Mouse (Mus musculus) mature B cell (primary cell): Measurements from ENCODE around the gene Slc16a6.

Source experiments
- in situ Hi-C: fragments of 300-500 bp; cut with MboI; formaldehyde crosslinking; loops from 2 replicates; pipeline ENCODE4 v1.14.3; 2019

Gene Slc16a6

DNA sequence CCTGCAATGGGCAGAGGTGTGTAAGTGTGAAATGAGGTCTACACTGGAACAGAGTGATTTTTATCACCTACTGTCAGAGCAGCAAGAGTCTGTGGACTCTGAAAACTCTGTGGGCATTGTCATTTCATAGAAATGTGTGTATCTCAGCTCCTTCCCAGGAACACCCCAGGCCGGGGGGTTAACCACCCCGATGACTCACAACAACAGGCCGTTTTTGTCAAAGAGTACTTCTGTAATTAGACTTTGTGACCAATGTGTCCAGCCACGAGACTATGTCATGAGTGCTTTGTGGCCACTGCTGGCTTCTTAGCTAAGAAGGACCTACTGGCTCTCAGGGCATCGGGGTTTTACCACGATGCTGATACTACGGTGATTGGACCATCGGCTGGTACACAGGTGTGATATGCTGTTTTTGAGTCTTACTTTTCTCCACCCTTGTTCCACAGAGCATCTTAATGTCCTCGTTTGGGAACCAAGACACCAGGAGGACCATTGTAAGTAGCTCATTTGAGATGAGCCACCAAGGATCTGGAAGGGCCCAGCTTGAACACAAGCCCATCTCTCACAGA lies 55.8 kb downstream of the Slc16a6 start:
- in situ Hi-C loops, result no loop called here

DNA sequence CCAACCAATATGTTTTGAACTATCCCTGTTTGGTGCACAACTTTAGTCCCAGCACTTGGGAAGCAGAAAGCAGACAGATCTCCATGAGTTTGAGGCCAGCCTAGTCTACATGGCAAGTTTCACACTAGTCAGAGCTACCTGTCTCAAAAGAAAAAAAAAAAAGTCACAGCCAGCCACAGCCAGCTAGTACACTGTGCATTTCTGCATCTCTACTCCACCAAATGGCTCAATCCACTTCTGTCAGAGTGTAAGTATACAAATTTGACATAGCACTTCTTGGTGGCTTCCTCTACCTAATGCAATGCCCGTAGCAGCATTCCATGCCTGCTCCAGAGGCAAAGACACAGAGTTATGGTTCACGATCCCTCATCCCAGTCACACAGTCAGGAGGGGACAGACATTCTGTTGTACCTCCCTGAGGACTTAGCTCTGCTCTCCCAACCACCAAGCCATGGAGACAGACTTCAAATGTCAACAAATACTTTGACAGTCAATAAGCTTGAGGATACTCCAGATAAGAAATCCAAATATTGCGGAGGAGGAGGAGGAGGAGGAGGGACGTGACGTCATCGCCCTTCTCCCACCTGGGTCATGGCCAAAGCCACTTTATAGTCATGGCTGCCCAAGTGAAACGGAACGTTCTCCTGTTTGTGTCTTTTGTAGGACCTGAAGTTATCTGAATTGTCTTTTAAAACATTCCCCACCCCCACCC lies 56.5 kb downstream of the Slc16a6 start:
- in situ Hi-C loops, result no loop called here

DNA sequence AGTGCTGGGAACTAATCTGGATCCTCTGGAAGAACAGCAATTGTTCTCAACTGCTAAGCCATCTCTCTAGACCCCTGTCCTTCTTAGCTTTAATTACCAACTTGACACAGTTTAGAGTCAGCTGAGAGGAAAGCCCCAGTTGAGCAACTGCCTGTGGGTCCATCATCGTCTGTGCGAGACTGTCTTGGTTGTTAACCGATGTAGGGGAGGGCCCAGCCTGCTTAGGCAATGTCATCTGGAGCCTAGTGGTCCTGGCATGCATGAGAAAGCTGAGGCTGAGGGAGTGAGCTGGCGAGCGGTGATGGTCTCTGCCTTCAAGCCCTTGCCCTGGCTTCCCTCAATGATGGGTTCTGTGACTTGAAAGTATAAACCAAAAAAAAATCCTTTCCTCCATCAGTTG lies 58.6 kb downstream of the Slc16a6 start:
- in situ Hi-C loops, result no loop called here

- in situ Hi-C loops, result no loop called here
Observed at GRCm38 (mm10) chr11:109413617-109414016, 59.8 kb downstream of the Slc16a6 start, which contains the start of gene 9930022D16Rik. Gene 9930022D16Rik (plus strand): TSS chr11:109413917.

DNA sequence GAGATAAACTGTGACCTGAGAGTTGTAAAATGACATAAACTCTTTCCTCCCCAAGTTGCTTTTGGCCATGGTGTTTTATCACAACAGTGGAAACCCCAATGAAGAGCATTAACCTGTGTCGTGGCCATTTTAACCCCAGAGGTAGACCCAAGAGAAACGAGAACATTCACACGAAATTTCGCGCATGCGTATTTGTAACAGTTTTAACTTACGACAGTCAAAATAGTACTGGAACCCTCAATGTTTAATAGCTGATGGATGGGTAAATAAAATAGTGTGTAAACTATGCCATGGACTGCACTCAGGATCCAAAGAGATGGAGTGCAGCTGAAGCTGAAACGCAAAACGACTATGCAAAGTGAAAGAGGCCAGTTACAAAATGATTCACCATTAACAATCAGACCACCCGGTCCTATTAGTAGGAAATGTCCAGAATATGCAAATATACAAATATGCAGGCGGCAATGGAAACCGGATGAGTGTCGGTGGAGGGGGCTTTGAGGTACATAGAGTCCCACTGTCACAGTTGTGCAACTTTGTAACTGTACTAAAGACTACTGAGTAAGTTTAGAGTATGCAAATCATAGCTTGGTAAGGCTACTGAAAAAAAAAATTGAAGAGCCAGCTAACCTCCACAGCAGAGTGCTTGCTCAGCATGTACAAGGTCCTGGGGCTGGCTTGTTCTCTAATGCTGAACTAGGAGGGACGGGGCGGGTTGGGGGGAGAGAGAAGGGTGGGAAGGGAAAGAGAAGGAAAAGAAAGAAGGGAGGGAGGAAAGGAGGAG lies 63.0 kb downstream of the Slc16a6 start:
- in situ Hi-C loops, result no loop called here

DNA sequence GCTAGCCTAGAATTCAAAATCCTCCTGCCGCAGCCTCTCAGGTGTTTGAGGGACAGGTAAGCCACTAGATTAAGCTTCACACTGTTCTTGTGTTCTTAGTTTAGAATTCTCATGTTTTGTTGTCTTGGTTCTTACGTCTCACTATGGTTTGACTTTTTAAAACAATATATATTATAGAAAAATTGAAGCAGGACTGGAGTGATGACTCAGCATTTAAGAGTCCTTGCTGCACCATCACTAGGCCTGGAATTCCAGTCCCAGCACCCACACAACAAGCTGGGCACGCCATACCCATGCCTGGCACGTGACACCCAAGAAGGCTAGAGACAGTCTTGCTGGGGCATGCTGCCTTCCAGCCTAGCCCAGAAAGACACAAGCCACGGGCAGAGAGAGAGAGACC lies 67.0 kb downstream of the Slc16a6 start:
- in situ Hi-C loops, result no loop called here
